Mouse (Mus musculus) liver, embryonic 14.5 days (tissue): ENCODE data around the gene Nup107.

Experiments used
- CTCF ChIP-seq: IDR thresholded peaks from 2 replicates; pipeline ENCODE4 v1.5.1; 2016; ENCODE audit warnings: antibody characterized with exemption, low read depth, control low read depth
- EP300 ChIP-seq: IDR thresholded peaks from 2 replicates; pipeline ENCODE4 v1.6.1; 2016; ENCODE audit warnings: antibody characterized with exemption, low read depth

DNA sequence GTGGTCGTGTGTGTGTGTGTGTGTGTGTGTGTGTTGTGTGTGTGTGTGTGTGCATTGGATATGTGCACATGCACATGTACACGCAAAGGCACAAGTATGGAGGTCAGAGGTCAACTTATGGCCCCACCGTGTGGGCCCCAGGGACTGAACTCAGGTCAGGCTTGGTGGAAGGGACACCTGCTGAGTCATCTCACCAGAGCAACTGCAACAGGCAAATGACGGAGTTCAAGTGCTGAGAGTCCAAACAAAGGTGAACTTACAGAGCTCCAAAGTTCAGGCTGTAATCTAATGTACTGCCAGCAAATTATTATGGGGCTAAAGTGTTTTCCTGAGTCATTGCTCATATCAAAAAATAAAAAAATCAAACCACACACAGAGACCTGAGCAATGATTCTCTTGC, 55.4 kb downstream of the Nup107 start:
- TF ChIP-seq CTCF (no peak), EP300 (no peak)
